Mouse (Mus musculus) liver, embryonic 13.5 days (tissue): ENCODE results near the gene Il18bp. TPM values are rescaled to one million over a fixed set of nuclear protein-coding genes. Genes with fewer than 3 reads are reported as not detected.

Experiments
- ATAC-seq: fragments of 200-750 bp; cut with Nextera tagmentation; 2 replicates; pipeline ENCODE4 v1.8.0; 2017; ENCODE audit warnings: low read depth, mild to moderate bottlenecking, moderate number of reproducible peaks, moderate library complexity
- DNase-seq: peaks from one replicate; pipeline ENCODE4 v3.0.0; 2022
- H3K27ac ChIP-seq: fragments of 300-500 bp; sonication (generic); 2 replicates; pipeline ENCODE4 v1.5.1; 2015; ENCODE audit warnings: moderate library complexity, mild to moderate bottlenecking, inconsistent platforms
- H3K27me3 ChIP-seq: fragments of 300-500 bp; sonication (generic); 2 replicates; pipeline ENCODE4 v1.6.1; 2015; ENCODE audit warnings: mild to moderate bottlenecking, inconsistent platforms
- H3K36me3 ChIP-seq: fragments of 300-500 bp; sonication (generic); 2 replicates; pipeline ENCODE4 v1.6.1; 2015; ENCODE audit warnings: mild to moderate bottlenecking, inconsistent platforms
- H3K4me1 ChIP-seq: fragments of 300-500 bp; sonication (generic); replicated peaks from 2 replicates; pipeline ENCODE4 v1.6.1; 2015; ENCODE audit warnings: inconsistent platforms
- H3K4me2 ChIP-seq: fragments of 300-500 bp; sonication (generic); 2 replicates; pipeline ENCODE4 v1.6.1; 2015; ENCODE audit warnings: inconsistent platforms, mild to moderate bottlenecking, moderate library complexity
- H3K4me3 ChIP-seq: fragments of 300-500 bp; sonication (generic); replicated peaks from 2 replicates; pipeline ENCODE4 v1.5.1; 2015; ENCODE audit warnings: mild to moderate bottlenecking, inconsistent platforms
- H3K9ac ChIP-seq: fragments of 300-500 bp; sonication (generic); 2 replicates; pipeline ENCODE4 v1.6.1; 2015; ENCODE audit warnings: mild to moderate bottlenecking, inconsistent platforms
- H3K9me3 ChIP-seq: fragments of 300-500 bp; sonication (generic); replicated peaks from 2 replicates; pipeline ENCODE4 v1.6.1; 2016; ENCODE audit warnings: inconsistent platforms
- WGBS: fragments of 180-500 bp; shearing (Covaris S2); methylation state at CpG from one replicate; pipeline ENCODE4 v1.1.7; 2015; ENCODE audit not compliant: insufficient replicate concordance; 5-methylcytosine and 5-hydroxymethylcytosine counted together
- polyA plus RNA-seq: library from polyadenylated mRNA; unstranded; fragments of >200 nt; fragmentation: Nextera tagmentation; extraction: Ambion mirVana; gene quantifications from 2 replicates; pipeline ENCODE4 v1.2.1, GENCODE M21; 2015

Il18bp gene
- polyA plus RNA-seq, 1 experiment from 2014 or later = 11.1 TPM

- peak; percentile 68 for DNase-seq
- no peak overlapping the region for H3K4me3 ChIP-seq
- peaks cover 67% of the 10 kb centered on the region for H3K4me1 ChIP-seq
- no peaks in the 10 kb centered on the region for H3K9me3 ChIP-seq
- H3K36me3 ChIP-seq = peaks cover 97% of the 10 kb centered on the region
- H3K27me3 ChIP-seq = no peaks in the 10 kb centered on the region
- H3K27ac ChIP-seq = peak overlapping the region; percentile 88
- ATAC-seq = peak; percentile 89
- no peak overlapping the region for H3K9ac ChIP-seq
- H3K4me2 ChIP-seq = peak overlapping the region; percentile 45
- WGBS = 28% methylated on average over 1 of the region's 1 CpGs
Observed at GRCm38 (mm10) chr7:102006520-102006919, 12.0 kb downstream of the Il18bp start.

- no peak overlapping the region for H3K4me2 ChIP-seq
- no peak overlapping the region for H3K4me3 ChIP-seq
- no peaks in the 10 kb centered on the region for H3K9me3 ChIP-seq
- H3K27me3 ChIP-seq = no peaks in the 10 kb centered on the region
- H3K4me1 ChIP-seq = peaks cover 35% of the 10 kb centered on the region
- H3K36me3 ChIP-seq = peaks cover 97% of the 10 kb centered on the region
- no peak overlapping the region for H3K27ac ChIP-seq
- DNase-seq (no peak), ATAC-seq (no peak)
- WGBS = 91% methylated on average over 26 of the region's 26 CpGs
- no peak overlapping the region for H3K9ac ChIP-seq
Observed at GRCm38 (mm10) chr7:102000921-102001630, 17.4 kb downstream of the Il18bp start.

GRCm38 (mm10) chr7:102000296-102000695 is 18.2 kb downstream of the Il18bp start:
- H3K27me3 ChIP-seq = no peaks in the 10 kb centered on the region
- WGBS = 95% methylated on average over 8 of the region's 8 CpGs

GRCm38 (mm10) chr7:101999461-102000151 is 18.9 kb downstream of the Il18bp start:
- Histone ChIP-seq H3K27me3 (no peaks in the 10 kb centered on the region), H3K4me1 (peaks cover 20% of the 10 kb centered on the region), H3K36me3 (peaks cover 97% of the 10 kb centered on the region), H3K27ac (no peak overlapping the region), H3K4me2 (no peak overlapping the region), H3K9ac (no peak overlapping the region), H3K4me3 (no peak overlapping the region), H3K9me3 (no peaks in the 10 kb centered on the region)
- 94% methylated on average over 15 of the region's 15 CpGs for WGBS
- DNase-seq (no peak), ATAC-seq (no peak)

More at GRCm38 (mm10) chr7:102000296-102000695, 18.2 kb downstream of the Il18bp start:
- no peak for DNase-seq
- no peak for ATAC-seq
- H3K9ac ChIP-seq = no peak overlapping the region
- no peak overlapping the region for H3K4me2 ChIP-seq
- H3K27ac ChIP-seq = no peak overlapping the region
- no peak overlapping the region for H3K4me3 ChIP-seq
- H3K9me3 ChIP-seq = no peaks in the 10 kb centered on the region
- H3K36me3 ChIP-seq = peaks cover 97% of the 10 kb centered on the region
- H3K4me1 ChIP-seq = peaks cover 27% of the 10 kb centered on the region

GRCm38 (mm10) chr7:101998194-101998927 is 20.1 kb downstream of the Il18bp start:
- ATAC-seq (peak; percentile 59), DNase-seq (peak; percentile 59)
- H3K4me2 ChIP-seq = no peak overlapping the region
- no peaks in the 10 kb centered on the region for H3K9me3 ChIP-seq
- peaks cover 7% of the 10 kb centered on the region for H3K4me1 ChIP-seq
- WGBS = 73% methylated on average over 14 of the region's 14 CpGs
- H3K4me3 ChIP-seq = no peak overlapping the region
- H3K27me3 ChIP-seq = no peaks in the 10 kb centered on the region
- no peak overlapping the region for H3K9ac ChIP-seq
- H3K27ac ChIP-seq = no peak overlapping the region
- peaks cover 100% of the 10 kb centered on the region for H3K36me3 ChIP-seq

GRCm38 (mm10) chr7:101994241-101994640 is 24.2 kb downstream of the Il18bp start:
- peaks cover 98% of the 10 kb centered on the region for H3K36me3 ChIP-seq
- no peaks in the 10 kb centered on the region for H3K9me3 ChIP-seq
- DNase-seq (no peak), ATAC-seq (no peak)
- H3K9ac ChIP-seq = no peak overlapping the region
- WGBS = 79% methylated on average over 3 of the region's 3 CpGs
- no peak overlapping the region for H3K4me2 ChIP-seq
- no peak overlapping the region for H3K27ac ChIP-seq
- H3K27me3 ChIP-seq = no peaks in the 10 kb centered on the region
- H3K4me1 ChIP-seq = no peaks in the 10 kb centered on the region
- no peak overlapping the region for H3K4me3 ChIP-seq

- H3K4me3 ChIP-seq = no peak overlapping the region
- H3K9ac ChIP-seq = no peak overlapping the region
- 94% methylated on average over 3 of the region's 3 CpGs for WGBS
- ATAC-seq = no peak
- H3K9me3 ChIP-seq = no peaks in the 10 kb centered on the region
- H3K27me3 ChIP-seq = no peaks in the 10 kb centered on the region
- no peak for DNase-seq
- 0 out of 2 replicates have a peak, but pooled peaks cover 9% of the 10 kb centered on the region for H3K4me1 ChIP-seq
- no peak overlapping the region for H3K4me2 ChIP-seq
- peaks cover 69% of the 10 kb centered on the region for H3K36me3 ChIP-seq
- H3K27ac ChIP-seq = no peak overlapping the region
Observed at GRCm38 (mm10) chr7:101985081-101985480, 33.4 kb downstream of the Il18bp start.

GRCm38 (mm10) chr7:101982735-101983134 is 35.8 kb downstream of the Il18bp start:
- Histone ChIP-seq H3K9ac (no peak overlapping the region), H3K4me3 (no peak overlapping the region), H3K9me3 (no peaks in the 10 kb centered on the region), H3K4me1 (0 out of 2 replicates have a peak, but pooled peaks cover 9% of the 10 kb centered on the region), H3K27ac (no peak overlapping the region), H3K4me2 (no peak overlapping the region), H3K27me3 (no peaks in the 10 kb centered on the region), H3K36me3 (peaks cover 50% of the 10 kb centered on the region)
- 58% methylated on average over 1 of the region's 1 CpGs for WGBS
- DNase-seq (no peak), ATAC-seq (peak; percentile 31; the same call in 1 of the 2 replicates)

GRCm38 (mm10) chr7:101974505-101974904 is 44.0 kb downstream of the Il18bp start:
- Histone ChIP-seq H3K4me2 (no peak overlapping the region), H3K9ac (no peak overlapping the region), H3K27ac (no peak overlapping the region), H3K27me3 (no peaks in the 10 kb centered on the region), H3K9me3 (no peaks in the 10 kb centered on the region), H3K4me1 (peaks cover 56% of the 10 kb centered on the region), H3K36me3 (peaks cover 12% of the 10 kb centered on the region), H3K4me3 (no peak overlapping the region)
- ATAC-seq (no peak), DNase-seq (no peak)
- WGBS = 70% methylated on average over 2 of the region's 2 CpGs

- Histone ChIP-seq H3K4me2 (no peak overlapping the region), H3K9ac (no peak overlapping the region), H3K36me3 (peaks cover 9% of the 10 kb centered on the region), H3K27ac (no peak overlapping the region), H3K4me1 (peaks cover 63% of the 10 kb centered on the region), H3K9me3 (no peaks in the 10 kb centered on the region), H3K27me3 (no peaks in the 10 kb centered on the region), H3K4me3 (no peak overlapping the region)
- DNase-seq (no peak), ATAC-seq (no peak)
- 63% methylated on average over 3 of the region's 3 CpGs for WGBS
Observed at GRCm38 (mm10) chr7:101973730-101974129, 44.8 kb downstream of the Il18bp start.

- Histone ChIP-seq H3K4me2 (peak overlapping the region; percentile 99), H3K4me1 (peaks cover 74% of the 10 kb centered on the region), H3K27me3 (no peaks in the 10 kb centered on the region), H3K36me3 (0 out of 2 replicates have a peak, but pooled peaks cover under 1% of the 10 kb centered on the region), H3K27ac (peak overlapping the region; percentile 90; the same call in 1 of the 2 replicates), H3K9me3 (no peaks in the 10 kb centered on the region), H3K4me3 (no peak overlapping the region; the same call in 1 of the 2 replicates), H3K9ac (peak overlapping the region; percentile 80)
- WGBS = 47% methylated on average over 2 of the region's 2 CpGs
- ATAC-seq = no peak
- DNase-seq = no peak
Observed at GRCm38 (mm10) chr7:101971721-101972120, 46.8 kb downstream of the Il18bp start.
